Mouse (Mus musculus): ENCODE measurements around the gene Arntl. TPM values are rescaled to one million over a fixed set of nuclear protein-coding genes. Genes with fewer than 3 reads are reported as not detected.

Arntl gene
- polyA plus RNA-seq (2012; rRNA removed; ENCODE audit: low replicate concordance): 4.7 and 9.3 TPM in 2 replicates

GRCm38 (mm10) chr7:113206644-113207470 lies at the start of gene Arntl:
Gene Arntl (plus strand): TSS chr7:113207465.

Other genes starting within 250 kb of the Arntl start
- gene Btbd10, start 161.9 kb downstream of the Arntl start, polyA plus RNA-seq (2012; rRNA removed; ENCODE audit: low replicate concordance): 4.0 and 13.7 TPM in 2 replicates
- gene Pth, start 181.1 kb downstream of the Arntl start, polyA plus RNA-seq (2012; rRNA removed; ENCODE audit: low replicate concordance): not detected in 2 replicates